Mouse (Mus musculus) lung, embryonic 16.5 days (tissue): ENCODE measurements around the gene Upp2. TPM values are rescaled to one million over a fixed set of nuclear protein-coding genes. Genes with fewer than 3 reads are reported as not detected.

Experiments used
- ATAC-seq: fragments of 200-750 bp; cut with Nextera tagmentation; 2 replicates; pipeline ENCODE4 v1.8.0; 2017; ENCODE audit warnings: low read depth, mild to moderate bottlenecking, moderate library complexity
- H3K27ac ChIP-seq: fragments of 300-500 bp; sonication (generic); 2 replicates; pipeline ENCODE4 v1.5.1; 2014; ENCODE audit warnings: mild to moderate bottlenecking, control low read depth, low read length
- H3K27me3 ChIP-seq: fragments of 300-500 bp; sonication (generic); 2 replicates; pipeline ENCODE4 v1.6.1; 2014; ENCODE audit warnings: low read depth, low read length, mixed read lengths; ENCODE audit not compliant: control insufficient read depth, insufficient read depth
- H3K36me3 ChIP-seq: fragments of 300-500 bp; sonication (generic); 2 replicates; pipeline ENCODE4 v1.6.1; 2014; ENCODE audit warnings: low read length; ENCODE audit not compliant: control insufficient read depth, insufficient read depth
- H3K4me1 ChIP-seq: fragments of 300-500 bp; sonication (generic); replicated peaks from 2 replicates; pipeline ENCODE4 v1.6.1; 2014; ENCODE audit warnings: low read length, mixed read lengths; ENCODE audit not compliant: control insufficient read depth, insufficient read depth
- H3K4me2 ChIP-seq: fragments of 300-500 bp; sonication (generic); 2 replicates; pipeline ENCODE4 v1.6.1; 2014; ENCODE audit warnings: low read depth, low read length, control low read depth
- H3K4me3 ChIP-seq: fragments of 300-500 bp; sonication (generic); 2 replicates; pipeline ENCODE4 v1.5.1; 2014; ENCODE audit warnings: mild to moderate bottlenecking, low read length, control low read depth
- H3K9ac ChIP-seq: fragments of 300-500 bp; sonication (generic); 2 replicates; pipeline ENCODE4 v1.6.1; 2014; ENCODE audit warnings: low read length, control low read depth
- H3K9me3 ChIP-seq: fragments of 300-500 bp; sonication (generic); 2 replicates; pipeline ENCODE4 v1.6.1; 2016; ENCODE audit warnings: low read length; ENCODE audit not compliant: control insufficient read depth
- WGBS: fragments of 180-500 bp; shearing (Covaris S2); extraction: QIAGEN DNeasy Blood & Tissue Kit; methylation state at CpG from one replicate; pipeline ENCODE4 v1.1.7; 2014; 5-methylcytosine and 5-hydroxymethylcytosine counted together
- polyA plus RNA-seq: library from polyadenylated mRNA; unstranded; fragments of >200 nt; fragmentation: Nextera tagmentation; extraction: Ambion mirVana; gene quantifications from 2 replicates; pipeline ENCODE4 v1.2.1, GENCODE M21; 2015

The Upp2 gene
- polyA plus RNA-seq, 1 experiment from 2014 or later = 6.6 TPM

- H3K9me3 ChIP-seq = no peaks in the 10 kb centered on the region
- no peaks in the 10 kb centered on the region for H3K36me3 ChIP-seq
- no peak overlapping the region for H3K4me2 ChIP-seq
- no peak overlapping the region for H3K27ac ChIP-seq
- no peaks in the 10 kb centered on the region for H3K27me3 ChIP-seq
- no peaks in the 10 kb centered on the region; the same call in 1 of the 2 replicates for H3K4me1 ChIP-seq
- H3K4me3 ChIP-seq = no peak overlapping the region
- no peak overlapping the region for H3K9ac ChIP-seq
- no peak for ATAC-seq
- 90% methylated on average over 20 of the region's 20 CpGs for WGBS
These were observed 265.3 kb downstream of the Upp2 start for GRCm38 (mm10) chr2:58832253-58832980.

- Histone ChIP-seq H3K36me3 (no peaks in the 10 kb centered on the region), H3K4me2 (no peak overlapping the region), H3K9ac (no peak overlapping the region), H3K27ac (no peak overlapping the region), H3K4me3 (no peak overlapping the region), H3K9me3 (no peaks in the 10 kb centered on the region; the same call in 1 of the 2 replicates), H3K27me3 (no peaks in the 10 kb centered on the region), H3K4me1 (no peaks in the 10 kb centered on the region)
- no peak for ATAC-seq
- WGBS = 67% methylated on average over 3 of the region's 3 CpGs
These were observed 273.9 kb downstream of the Upp2 start for GRCm38 (mm10) chr2:58841021-58841420.

- H3K4me1 ChIP-seq = no peaks in the 10 kb centered on the region
- no peak overlapping the region for H3K27ac ChIP-seq
- no peaks in the 10 kb centered on the region for H3K27me3 ChIP-seq
- ATAC-seq = no peak
- H3K4me3 ChIP-seq = no peak overlapping the region
- no peaks in the 10 kb centered on the region; the same call in 1 of the 2 replicates for H3K9me3 ChIP-seq
- H3K9ac ChIP-seq = no peak overlapping the region
- no peak overlapping the region for H3K4me2 ChIP-seq
- H3K36me3 ChIP-seq = no peaks in the 10 kb centered on the region
- WGBS = 82% methylated on average over 4 of the region's 4 CpGs
These were observed 275.3 kb downstream of the Upp2 start for GRCm38 (mm10) chr2:58842443-58842842.

Other genes starting within 250 kb of the Upp2 start
- 0.85 and 1.4 TPM in 2 replicates for gene Acvr1c, start 209.4 kb upstream of the Upp2 start, polyA plus RNA-seq
- gene Gm17409, start 97.2 kb upstream of the Upp2 start, polyA plus RNA-seq = not detected in 2 replicates
- 4.8 and 5.6 TPM in 2 replicates for gene Acvr1, start 141 bp upstream of the Upp2 start, polyA plus RNA-seq